Mouse (Mus musculus): Measurements from ENCODE around the gene Ncam1. TPM values are rescaled to one million over a fixed set of nuclear protein-coding genes. Genes with fewer than 3 reads are reported as not detected.

Ncam1 gene
- polyA plus RNA-seq, 1 experiment from 2014 or later = 25.2 TPM

- Histone ChIP-seq H3K27me3 (ENCODE audit: control insufficient read depth, insufficient read depth, low read depth, low read length) (no peaks in the 10 kb centered on the region), H3K4me2 (ENCODE audit: low read depth, low read length) (no peak overlapping the region), H3K4me1 (replicated peaks; ENCODE audit: control insufficient read depth, insufficient read depth, low read length) (peaks cover 14% of the 10 kb centered on the region), H3K27ac (ENCODE audit: low read length) (peak overlapping the region; percentile 56), H3K4me3 (ENCODE audit: low read length) (no peak overlapping the region), H3K36me3 (ENCODE audit: control insufficient read depth, insufficient read depth, low read length) (no peaks in the 10 kb centered on the region), H3K9me3 (ENCODE audit: control insufficient read depth, low read length) (no peaks in the 10 kb centered on the region), H3K9ac (ENCODE audit: low read length) (no peak overlapping the region)
- ATAC-seq (ENCODE audit: low read depth) = peak; percentile 83
- WGBS = 38% methylated on average over 9 of the region's 9 CpGs
Measured at GRCm38 (mm10) chr9:49571695-49572510, 226.8 kb downstream of the Ncam1 start.

- no peak overlapping the region for H3K4me2 ChIP-seq (ENCODE audit: low read depth, low read length)
- no peaks in the 10 kb centered on the region for H3K36me3 ChIP-seq (ENCODE audit: control insufficient read depth, insufficient read depth, low read length)
- no peaks in the 10 kb centered on the region for H3K27me3 ChIP-seq (ENCODE audit: control insufficient read depth, insufficient read depth, low read depth, low read length)
- 44% methylated on average over 10 of the region's 10 CpGs for WGBS
- no peak overlapping the region for H3K4me3 ChIP-seq (ENCODE audit: low read length)
- no peaks in the 10 kb centered on the region for H3K9me3 ChIP-seq (ENCODE audit: control insufficient read depth, low read length)
- peaks cover 14% of the 10 kb centered on the region for H3K4me1 ChIP-seq (replicated peaks; ENCODE audit: control insufficient read depth, insufficient read depth, low read length)
- H3K9ac ChIP-seq (ENCODE audit: low read length) = no peak overlapping the region
- peak; percentile 24 for ATAC-seq (ENCODE audit: low read depth)
- peak overlapping the region; percentile 24; the same call in 1 of the 2 replicates for H3K27ac ChIP-seq (ENCODE audit: low read length)
Measured at GRCm38 (mm10) chr9:49570731-49571694, 227.7 kb downstream of the Ncam1 start.

- H3K27me3 ChIP-seq (ENCODE audit: control insufficient read depth, insufficient read depth, low read depth, low read length) = no peaks in the 10 kb centered on the region
- H3K4me3 ChIP-seq (ENCODE audit: low read length) = no peak overlapping the region
- ATAC-seq (ENCODE audit: low read depth) = no peak
- no peaks in the 10 kb centered on the region for H3K36me3 ChIP-seq (ENCODE audit: control insufficient read depth, insufficient read depth, low read length)
- H3K4me1 ChIP-seq (replicated peaks; ENCODE audit: control insufficient read depth, insufficient read depth, low read length) = peaks cover 14% of the 10 kb centered on the region
- no peak overlapping the region for H3K27ac ChIP-seq (ENCODE audit: low read length)
- 29% methylated on average over 7 of the region's 7 CpGs for WGBS
- H3K4me2 ChIP-seq (ENCODE audit: low read depth, low read length) = no peak overlapping the region
- H3K9me3 ChIP-seq (ENCODE audit: control insufficient read depth, low read length) = no peaks in the 10 kb centered on the region
- no peak overlapping the region for H3K9ac ChIP-seq (ENCODE audit: low read length)
Measured at GRCm38 (mm10) chr9:49570033-49570660, 228.6 kb downstream of the Ncam1 start.

- no peaks in the 10 kb centered on the region; the same call in 1 of the 2 replicates for H3K4me1 ChIP-seq (replicated peaks; ENCODE audit: control insufficient read depth, insufficient read depth, low read length)
- no peaks in the 10 kb centered on the region for H3K9me3 ChIP-seq (ENCODE audit: control insufficient read depth, low read length)
- no peak overlapping the region for H3K9ac ChIP-seq (ENCODE audit: low read length)
- 72% methylated on average over 2 of the region's 2 CpGs for WGBS
- H3K27ac ChIP-seq (ENCODE audit: low read length) = no peak overlapping the region
- H3K36me3 ChIP-seq (ENCODE audit: control insufficient read depth, insufficient read depth, low read length) = no peaks in the 10 kb centered on the region
- H3K4me3 ChIP-seq (ENCODE audit: low read length) = no peak overlapping the region
- ATAC-seq (ENCODE audit: low read depth) = no peak
- H3K4me2 ChIP-seq (ENCODE audit: low read depth, low read length) = no peak overlapping the region
- H3K27me3 ChIP-seq (ENCODE audit: control insufficient read depth, insufficient read depth, low read depth, low read length) = no peaks in the 10 kb centered on the region
Measured at GRCm38 (mm10) chr9:49565846-49566245, 232.9 kb downstream of the Ncam1 start.

GRCm38 (mm10) chr9:49558941-49559340 lies 239.8 kb downstream of the Ncam1 start:
- Histone ChIP-seq H3K4me3 (ENCODE audit: low read length) (no peak overlapping the region), H3K27ac (ENCODE audit: low read length) (no peak overlapping the region), H3K4me1 (replicated peaks; ENCODE audit: control insufficient read depth, insufficient read depth, low read length) (no peaks in the 10 kb centered on the region), H3K9me3 (ENCODE audit: control insufficient read depth, low read length) (no peaks in the 10 kb centered on the region), H3K36me3 (ENCODE audit: control insufficient read depth, insufficient read depth, low read length) (no peaks in the 10 kb centered on the region), H3K27me3 (ENCODE audit: control insufficient read depth, insufficient read depth, low read depth, low read length) (no peaks in the 10 kb centered on the region), H3K9ac (ENCODE audit: low read length) (no peak overlapping the region), H3K4me2 (ENCODE audit: low read depth, low read length) (no peak overlapping the region)
- WGBS = 78% methylated on average over 2 of the region's 2 CpGs
- ATAC-seq (ENCODE audit: low read depth) = no peak

GRCm38 (mm10) chr9:49551353-49551752 lies 247.4 kb downstream of the Ncam1 start:
- Histone ChIP-seq H3K4me1 (replicated peaks; ENCODE audit: control insufficient read depth, insufficient read depth, low read length) (no peaks in the 10 kb centered on the region), H3K36me3 (ENCODE audit: control insufficient read depth, insufficient read depth, low read length) (no peaks in the 10 kb centered on the region), H3K4me3 (ENCODE audit: low read length) (no peak overlapping the region), H3K9me3 (ENCODE audit: control insufficient read depth, low read length) (no peaks in the 10 kb centered on the region), H3K4me2 (ENCODE audit: low read depth, low read length) (no peak overlapping the region), H3K9ac (ENCODE audit: low read length) (no peak overlapping the region), H3K27ac (ENCODE audit: low read length) (no peak overlapping the region), H3K27me3 (ENCODE audit: control insufficient read depth, insufficient read depth, low read depth, low read length) (no peaks in the 10 kb centered on the region)
- no peak for ATAC-seq (ENCODE audit: low read depth)
- 67% methylated on average over 2 of the region's 2 CpGs for WGBS

GRCm38 (mm10) chr9:49542593-49542992 lies 256.1 kb downstream of the Ncam1 start:
- Histone ChIP-seq H3K4me2 (ENCODE audit: low read depth, low read length) (no peak overlapping the region), H3K27me3 (ENCODE audit: control insufficient read depth, insufficient read depth, low read depth, low read length) (no peaks in the 10 kb centered on the region), H3K9ac (ENCODE audit: low read length) (no peak overlapping the region), H3K4me1 (replicated peaks; ENCODE audit: control insufficient read depth, insufficient read depth, low read length) (no peaks in the 10 kb centered on the region), H3K9me3 (ENCODE audit: control insufficient read depth, low read length) (no peaks in the 10 kb centered on the region), H3K36me3 (ENCODE audit: control insufficient read depth, insufficient read depth, low read length) (no peaks in the 10 kb centered on the region), H3K4me3 (ENCODE audit: low read length) (no peak overlapping the region), H3K27ac (ENCODE audit: low read length) (no peak overlapping the region)
- no peak for ATAC-seq (ENCODE audit: low read depth)
- WGBS = 77% methylated on average over 4 of the region's 4 CpGs

- H3K9ac ChIP-seq (ENCODE audit: low read length) = no peak overlapping the region
- no peaks in the 10 kb centered on the region for H3K27me3 ChIP-seq (ENCODE audit: control insufficient read depth, insufficient read depth, low read depth, low read length)
- H3K36me3 ChIP-seq (ENCODE audit: control insufficient read depth, insufficient read depth, low read length) = no peaks in the 10 kb centered on the region
- no peak overlapping the region for H3K27ac ChIP-seq (ENCODE audit: low read length)
- H3K4me3 ChIP-seq (ENCODE audit: low read length) = no peak overlapping the region
- H3K4me2 ChIP-seq (ENCODE audit: low read depth, low read length) = no peak overlapping the region
- WGBS = 67% methylated on average over 6 of the region's 6 CpGs
- H3K4me1 ChIP-seq (replicated peaks; ENCODE audit: control insufficient read depth, insufficient read depth, low read length) = no peaks in the 10 kb centered on the region
- ATAC-seq (ENCODE audit: low read depth) = no peak
- H3K9me3 ChIP-seq (ENCODE audit: control insufficient read depth, low read length) = no peaks in the 10 kb centered on the region
Measured at GRCm38 (mm10) chr9:49537814-49538213, 260.9 kb downstream of the Ncam1 start.

GRCm38 (mm10) chr9:49536593-49536992 lies 262.1 kb downstream of the Ncam1 start:
- H3K9ac ChIP-seq (ENCODE audit: low read length) = no peak overlapping the region
- H3K36me3 ChIP-seq (ENCODE audit: control insufficient read depth, insufficient read depth, low read length) = no peaks in the 10 kb centered on the region
- no peak overlapping the region for H3K4me3 ChIP-seq (ENCODE audit: low read length)
- H3K9me3 ChIP-seq (ENCODE audit: control insufficient read depth, low read length) = no peaks in the 10 kb centered on the region
- no peak overlapping the region for H3K4me2 ChIP-seq (ENCODE audit: low read depth, low read length)
- WGBS = 78% methylated on average over 6 of the region's 6 CpGs
- ATAC-seq (ENCODE audit: low read depth) = no peak
- no peaks in the 10 kb centered on the region for H3K4me1 ChIP-seq (replicated peaks; ENCODE audit: control insufficient read depth, insufficient read depth, low read length)
- no peak overlapping the region for H3K27ac ChIP-seq (ENCODE audit: low read length)
- no peaks in the 10 kb centered on the region for H3K27me3 ChIP-seq (ENCODE audit: control insufficient read depth, insufficient read depth, low read depth, low read length)

Measured in lung, embryonic 16.5 days (tissue).